Mouse (Mus musculus) ES-CJ7 (cell line): Measurements from ENCODE around the gene Prep.

ENCODE experiments used
- DNase-seq: peaks from one replicate; pipeline ENCODE4 v3.0.0; 2011; ENCODE audit warnings: low read depth, low spot score

Prep gene

GRCm38 (mm10) chr10:45180677-45181326, 113.8 kb downstream of the Prep start:
- DNase-seq: no peak

- no peak for DNase-seq
Observed at GRCm38 (mm10) chr10:45181344-45181743, 114.3 kb downstream of the Prep start.

GRCm38 (mm10) chr10:45185457-45185856, 118.5 kb downstream of the Prep start:
- DNase-seq: no peak

- peak; percentile 85 for DNase-seq
Observed at GRCm38 (mm10) chr10:45193330-45194310, 126.6 kb downstream of the Prep start.

- DNase-seq: peak; percentile 53
Observed at GRCm38 (mm10) chr10:45194531-45194930, 127.5 kb downstream of the Prep start.

GRCm38 (mm10) chr10:45204582-45204981, 137.6 kb downstream of the Prep start:
- no peak for DNase-seq

GRCm38 (mm10) chr10:45210201-45210600, 143.2 kb downstream of the Prep start:
- DNase-seq: no peak

- DNase-seq: no peak
Observed at GRCm38 (mm10) chr10:45216676-45217075, 149.7 kb downstream of the Prep start.
